Mouse (Mus musculus): ENCODE measurements at regions not wholly inside any gene's neighbourhood (a gene's known extent, or its start where the extent isn't known, plus 50 kb on each side); places are given as distances from the start of the nearest gene placed in this dataset.

DNA sequence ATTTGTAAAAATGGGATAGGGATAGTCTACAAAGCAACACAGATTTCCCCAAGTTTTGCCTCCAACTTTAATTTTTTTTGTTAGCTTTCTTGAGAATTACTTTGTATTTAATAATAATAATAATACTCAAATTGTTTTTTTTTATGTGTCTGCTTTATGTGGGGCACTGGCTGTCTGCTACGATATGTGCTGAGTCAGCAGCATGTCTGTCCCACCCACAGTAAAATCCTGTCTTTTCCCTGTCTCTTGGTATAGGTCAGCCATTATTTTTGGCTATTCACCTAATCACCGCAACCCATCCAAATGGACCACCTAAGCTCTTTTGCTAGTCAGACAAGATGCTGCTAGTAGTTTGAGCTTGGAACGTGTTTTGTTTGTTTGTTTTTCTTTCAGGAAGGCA, 473.0 kb downstream of the Hs3st4 start:
- no peak overlapping the region for H3K27ac ChIP-seq
- no peak for DNase-seq (ENCODE audit: low spot score)
- WGBS = 74% methylated on average over 3 of the region's 3 CpGs

DNA sequence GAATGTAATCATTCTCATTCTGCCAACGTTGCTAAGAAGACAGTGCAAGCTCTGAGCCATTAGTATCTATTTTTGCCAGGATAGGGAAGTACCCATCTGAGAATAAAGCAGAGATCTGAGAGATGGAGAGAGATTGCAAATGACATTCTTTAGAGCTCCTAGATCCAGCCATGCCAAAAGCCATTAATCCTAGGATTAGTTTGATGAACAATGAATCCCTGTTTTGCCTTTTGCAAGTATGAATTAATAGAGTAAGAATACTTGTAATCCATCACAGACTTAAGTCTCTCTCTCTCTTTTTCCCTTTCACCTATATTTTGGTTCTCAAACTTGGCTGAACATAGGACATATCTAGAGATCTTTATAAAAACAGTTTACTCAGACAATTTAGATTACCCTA, 504.7 kb downstream of the Hs3st4 start:
- Histone ChIP-seq H3K4me1 (no peaks in the 10 kb centered on the region), H3K27me3 (ENCODE audit: insufficient read depth, poor library complexity, severe bottlenecking) (no peaks in the 10 kb centered on the region), H3K9me3 (no peaks in the 10 kb centered on the region), H3K4me3 (no peak overlapping the region), H3K36me3 (no peaks in the 10 kb centered on the region), H3K27ac (no peak overlapping the region)
- DNase-seq (ENCODE audit: low spot score) = no peak
- WGBS = 64% methylated on average over 1 of the region's 1 CpGs

More for the DNA sequence above, 473.0 kb downstream of the Hs3st4 start:
- H3K4me1 ChIP-seq = no peaks in the 10 kb centered on the region
- no peaks in the 10 kb centered on the region for H3K9me3 ChIP-seq
- no peak overlapping the region for H3K4me3 ChIP-seq
- H3K27me3 ChIP-seq (ENCODE audit: insufficient read depth, poor library complexity, severe bottlenecking) = no peaks in the 10 kb centered on the region
- no peaks in the 10 kb centered on the region for H3K36me3 ChIP-seq

DNA sequence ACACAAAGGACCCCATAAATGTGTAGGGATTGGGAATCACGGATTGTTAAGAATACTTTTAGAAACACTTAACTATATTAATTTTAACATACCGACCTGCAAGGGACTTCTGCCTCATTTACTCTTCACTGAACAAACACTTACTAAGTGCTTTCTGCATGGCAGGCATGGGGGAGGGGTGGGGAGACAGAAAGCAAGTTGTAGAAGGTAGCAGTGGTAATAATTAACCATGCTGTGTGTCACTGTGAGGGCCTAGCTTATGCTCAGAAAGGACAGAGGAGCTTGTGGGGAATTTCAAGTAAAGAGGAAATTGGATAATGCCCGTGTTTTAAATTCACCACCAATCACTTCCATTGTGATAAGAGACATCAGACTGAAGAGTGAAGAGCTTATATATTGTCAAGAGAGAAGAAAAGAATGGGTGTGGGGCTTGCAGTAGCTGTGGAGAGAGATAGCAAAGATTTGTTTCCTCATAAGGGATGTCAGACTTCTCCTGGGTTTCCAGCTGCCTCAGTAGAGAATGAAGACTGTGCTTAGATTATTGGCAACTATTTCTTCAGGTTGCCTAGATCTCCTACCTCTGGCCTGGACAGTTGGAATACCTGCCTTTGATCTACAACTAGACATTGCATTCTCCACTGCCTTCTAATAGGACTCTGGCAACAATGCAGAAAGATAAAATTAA, 508.6 kb downstream of the Hs3st4 start:
- no peak overlapping the region for H3K4me3 ChIP-seq
- no peaks in the 10 kb centered on the region for H3K4me1 ChIP-seq
- H3K9me3 ChIP-seq = no peaks in the 10 kb centered on the region
- no peaks in the 10 kb centered on the region for H3K27me3 ChIP-seq (ENCODE audit: insufficient read depth, poor library complexity, severe bottlenecking)
- no peak for DNase-seq (ENCODE audit: low spot score)
- WGBS = 58% methylated on average over 3 of the region's 3 CpGs
- H3K27ac ChIP-seq = no peak overlapping the region
- no peaks in the 10 kb centered on the region for H3K36me3 ChIP-seq

DNA sequence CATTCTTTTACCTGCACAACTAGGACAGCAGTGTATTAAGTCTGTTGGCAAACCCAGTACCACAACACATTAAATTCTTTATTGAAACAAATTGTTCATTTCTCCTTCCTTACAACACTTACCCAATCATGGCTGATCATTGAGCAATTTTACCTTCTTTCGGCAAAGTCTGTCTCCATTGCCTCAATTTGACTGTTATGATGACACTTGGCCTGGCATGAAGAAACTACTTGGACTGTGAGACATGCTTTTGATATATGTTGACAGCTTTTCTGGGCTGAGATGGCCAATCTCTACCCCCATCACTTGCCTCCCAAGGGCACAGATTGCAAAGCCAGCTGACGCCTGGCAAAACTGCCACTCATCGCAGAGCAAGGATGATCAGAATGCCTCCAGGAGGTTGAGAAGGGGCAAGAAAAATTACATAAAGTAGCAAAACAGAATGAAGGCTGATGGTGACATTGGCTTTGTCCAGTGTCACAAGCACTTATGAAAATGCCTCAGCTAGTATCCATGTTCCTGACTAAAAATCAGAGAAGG, 509.3 kb downstream of the Hs3st4 start:
- DNase-seq (ENCODE audit: low spot score) = no peak
- no peak overlapping the region for H3K27ac ChIP-seq

DNA sequence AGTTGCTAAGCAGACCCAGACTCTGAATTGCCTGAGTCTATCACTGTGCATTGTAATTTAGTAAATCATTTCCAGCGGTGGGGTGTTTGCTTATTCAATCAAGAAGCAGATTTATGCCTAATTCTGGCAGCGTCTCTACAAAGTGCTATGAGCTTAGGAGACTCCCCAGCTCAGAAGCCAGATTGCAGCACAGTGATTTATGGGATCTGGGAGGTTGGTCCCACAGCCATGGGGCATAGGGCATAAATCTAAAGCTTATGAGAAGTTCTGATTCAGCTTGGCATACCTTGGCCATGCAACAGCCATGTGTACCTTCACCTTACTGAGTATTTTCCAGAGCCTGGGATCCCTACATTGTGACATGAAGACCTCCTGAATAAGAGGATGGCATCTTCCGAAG, 518.0 kb downstream of the Hs3st4 start:
- no peaks in the 10 kb centered on the region for H3K4me1 ChIP-seq

More for the DNA sequence above, 509.3 kb downstream of the Hs3st4 start:
- 85% methylated on average over 3 of the region's 3 CpGs for WGBS
- Histone ChIP-seq H3K36me3 (no peaks in the 10 kb centered on the region), H3K9me3 (no peaks in the 10 kb centered on the region), H3K4me1 (no peaks in the 10 kb centered on the region), H3K27me3 (ENCODE audit: insufficient read depth, poor library complexity, severe bottlenecking) (no peaks in the 10 kb centered on the region), H3K4me3 (no peak overlapping the region)

DNA sequence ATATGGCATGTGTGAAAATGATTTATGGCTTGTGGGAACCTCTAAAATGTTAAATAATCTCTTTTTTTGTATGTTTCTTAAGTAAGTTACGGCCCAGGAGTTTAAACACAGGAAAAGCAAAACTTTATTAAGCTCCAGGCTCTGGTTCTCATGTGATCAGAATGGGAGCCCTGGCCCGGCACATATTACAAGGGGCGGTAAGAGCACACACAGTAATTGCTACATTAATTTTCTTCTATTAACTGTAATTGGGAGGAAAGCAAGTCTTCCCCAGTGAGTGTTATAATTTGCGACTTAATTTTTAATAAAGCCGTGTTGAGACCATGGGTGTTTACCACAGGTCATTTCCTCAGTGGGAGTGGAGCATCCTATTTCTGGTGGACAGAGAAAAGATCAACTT, 520.1 kb downstream of the Hs3st4 start:
- Histone ChIP-seq H3K4me1 (no peaks in the 10 kb centered on the region), H3K27me3 (ENCODE audit: insufficient read depth, poor library complexity, severe bottlenecking) (no peaks in the 10 kb centered on the region), H3K27ac (no peak overlapping the region), H3K4me3 (no peak overlapping the region), H3K36me3 (no peaks in the 10 kb centered on the region), H3K9me3 (no peaks in the 10 kb centered on the region)
- DNase-seq (ENCODE audit: low spot score) = no peak
- 89% methylated on average over 5 of the region's 5 CpGs for WGBS

More for the DNA sequence above, 518.0 kb downstream of the Hs3st4 start:
- no peak for DNase-seq (ENCODE audit: low spot score)
- Histone ChIP-seq H3K27me3 (ENCODE audit: insufficient read depth, poor library complexity, severe bottlenecking) (no peaks in the 10 kb centered on the region), H3K9me3 (no peaks in the 10 kb centered on the region), H3K27ac (no peak overlapping the region), H3K36me3 (no peaks in the 10 kb centered on the region), H3K4me3 (no peak overlapping the region)
- WGBS = 80% methylated on average over 3 of the region's 3 CpGs

DNA sequence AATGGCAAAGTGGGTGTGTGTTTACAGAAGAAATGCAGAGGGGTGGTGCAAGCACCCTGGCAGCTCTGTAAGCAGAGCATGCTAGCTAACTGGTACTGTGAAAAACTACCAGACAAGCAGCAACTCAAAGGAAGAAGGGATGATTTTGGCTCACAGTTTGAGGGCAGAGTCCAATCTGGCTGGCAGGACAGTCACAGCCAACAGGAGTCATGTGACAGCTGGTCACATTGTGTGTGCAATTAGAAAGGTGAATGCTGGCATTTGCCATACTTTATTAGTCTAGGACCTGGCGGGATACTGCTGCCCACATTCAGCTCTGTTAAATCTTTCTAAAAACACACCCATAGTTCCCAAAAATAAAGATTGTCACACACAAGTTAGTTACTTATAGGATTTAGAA, 566.4 kb downstream of the Hs3st4 start:
- H3K36me3 ChIP-seq = no peaks in the 10 kb centered on the region
- 85% methylated on average over 1 of the region's 1 CpGs for WGBS
- DNase-seq (ENCODE audit: low spot score) = no peak
- no peaks in the 10 kb centered on the region for H3K4me1 ChIP-seq
- no peak overlapping the region for H3K27ac ChIP-seq
- H3K9me3 ChIP-seq = no peaks in the 10 kb centered on the region
- no peak overlapping the region for H3K4me3 ChIP-seq
- H3K27me3 ChIP-seq (ENCODE audit: insufficient read depth, poor library complexity, severe bottlenecking) = no peaks in the 10 kb centered on the region

DNA sequence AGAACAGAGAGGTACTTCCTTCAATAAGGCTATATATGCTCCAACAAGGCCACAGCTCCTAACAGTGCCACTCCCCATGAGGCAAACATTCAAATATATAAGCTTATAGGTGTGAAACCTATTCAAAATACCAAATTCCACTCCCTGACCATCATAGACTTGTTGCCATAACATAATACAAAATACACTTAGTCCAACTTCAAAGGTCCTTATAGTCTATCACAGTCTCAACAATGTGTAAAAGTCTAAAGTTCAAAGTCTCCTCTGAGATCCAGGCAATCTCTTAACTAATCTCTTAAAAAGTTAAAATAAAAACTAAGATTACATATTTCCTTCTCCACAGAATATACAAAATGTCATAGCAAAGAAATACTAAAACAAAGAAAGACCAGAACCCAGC, 574.5 kb downstream of the Hs3st4 start:
- Histone ChIP-seq H3K36me3 (no peaks in the 10 kb centered on the region), H3K27me3 (ENCODE audit: insufficient read depth, poor library complexity, severe bottlenecking) (no peaks in the 10 kb centered on the region), H3K9me3 (no peaks in the 10 kb centered on the region), H3K4me1 (no peaks in the 10 kb centered on the region), H3K4me3 (no peak overlapping the region), H3K27ac (no peak overlapping the region)
- no peak for DNase-seq (ENCODE audit: low spot score)

DNA sequence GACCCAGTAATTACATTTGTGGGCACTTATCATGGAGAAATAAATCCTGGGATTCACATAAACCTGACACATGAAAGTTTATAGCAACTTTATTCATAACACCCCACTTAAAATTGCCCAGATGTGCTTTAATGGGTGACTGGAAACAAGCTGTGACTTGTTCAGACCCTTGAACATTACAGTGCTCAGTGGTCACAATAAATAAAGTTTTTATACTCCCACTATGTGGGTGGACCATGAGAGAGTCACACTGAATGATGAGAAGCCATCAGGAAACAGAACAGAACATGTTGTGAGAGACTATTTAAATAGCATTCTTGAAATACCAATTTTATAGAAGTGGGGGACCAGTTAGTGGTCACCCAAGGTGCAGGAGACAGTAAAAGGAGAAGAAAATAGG, 588.1 kb downstream of the Hs3st4 start:
- no peaks in the 10 kb centered on the region for H3K4me1 ChIP-seq
- no peak for DNase-seq (ENCODE audit: low spot score)
- H3K27me3 ChIP-seq (ENCODE audit: insufficient read depth, poor library complexity, severe bottlenecking) = no peaks in the 10 kb centered on the region
- no peaks in the 10 kb centered on the region for H3K9me3 ChIP-seq
- H3K4me3 ChIP-seq = no peak overlapping the region
- no peaks in the 10 kb centered on the region for H3K36me3 ChIP-seq
- H3K27ac ChIP-seq = no peak overlapping the region

DNA sequence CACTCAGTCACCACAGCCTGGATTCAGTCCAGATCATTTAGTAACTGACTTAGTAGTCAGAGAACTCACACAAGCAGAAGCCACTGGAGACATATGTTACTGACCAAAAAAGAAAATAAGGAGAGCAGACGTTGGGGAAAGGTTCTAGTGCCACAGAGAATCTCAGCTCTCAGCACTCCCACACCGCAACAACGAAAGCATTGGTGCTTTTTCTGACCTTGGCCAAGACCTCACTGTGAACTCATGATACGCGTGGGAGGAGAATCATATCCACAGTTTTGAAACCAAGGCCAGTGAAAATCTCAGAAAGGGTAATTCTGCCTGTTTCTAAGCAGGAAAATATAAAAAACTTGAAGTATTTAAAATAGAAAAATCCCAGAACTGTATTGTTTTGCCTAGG, 591.0 kb downstream of the Hs3st4 start:
- 78% methylated on average over 5 of the region's 5 CpGs for whole genome bisulfite sequencing

DNA sequence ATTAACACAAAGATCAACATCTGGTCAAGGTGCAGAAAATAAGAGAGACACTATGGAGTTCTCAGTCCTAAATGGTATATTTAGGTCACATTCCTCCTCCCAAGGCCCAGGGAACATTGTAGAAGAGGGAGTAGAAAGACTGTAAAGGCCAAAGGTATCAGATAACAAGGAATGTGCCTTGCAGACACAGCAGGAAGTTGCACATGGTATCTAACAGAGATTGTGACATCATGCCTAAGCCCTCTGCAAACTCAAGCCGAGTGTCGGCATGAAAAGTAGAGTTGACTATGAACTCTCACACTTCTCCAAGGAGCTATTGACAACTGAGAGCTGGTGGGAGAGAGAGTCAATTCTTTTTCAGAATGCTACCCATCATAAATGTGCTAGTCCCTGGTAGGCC, 598.7 kb downstream of the Hs3st4 start:
- Histone ChIP-seq H3K27ac (no peak overlapping the region), H3K36me3 (no peaks in the 10 kb centered on the region), H3K4me3 (no peak overlapping the region), H3K27me3 (ENCODE audit: insufficient read depth, poor library complexity, severe bottlenecking) (no peaks in the 10 kb centered on the region), H3K9me3 (no peaks in the 10 kb centered on the region), H3K4me1 (no peaks in the 10 kb centered on the region)
- DNase-seq (ENCODE audit: low spot score) = no peak
- 58% methylated on average over 2 of the region's 2 CpGs for WGBS

More for the DNA sequence above, 591.0 kb downstream of the Hs3st4 start:
- DNase-seq (ENCODE audit: low spot score) = no peak
- Histone ChIP-seq H3K27me3 (ENCODE audit: insufficient read depth, poor library complexity, severe bottlenecking) (no peaks in the 10 kb centered on the region), H3K9me3 (no peaks in the 10 kb centered on the region), H3K36me3 (no peaks in the 10 kb centered on the region), H3K4me1 (no peaks in the 10 kb centered on the region), H3K27ac (no peak overlapping the region), H3K4me3 (no peak overlapping the region)

DNA sequence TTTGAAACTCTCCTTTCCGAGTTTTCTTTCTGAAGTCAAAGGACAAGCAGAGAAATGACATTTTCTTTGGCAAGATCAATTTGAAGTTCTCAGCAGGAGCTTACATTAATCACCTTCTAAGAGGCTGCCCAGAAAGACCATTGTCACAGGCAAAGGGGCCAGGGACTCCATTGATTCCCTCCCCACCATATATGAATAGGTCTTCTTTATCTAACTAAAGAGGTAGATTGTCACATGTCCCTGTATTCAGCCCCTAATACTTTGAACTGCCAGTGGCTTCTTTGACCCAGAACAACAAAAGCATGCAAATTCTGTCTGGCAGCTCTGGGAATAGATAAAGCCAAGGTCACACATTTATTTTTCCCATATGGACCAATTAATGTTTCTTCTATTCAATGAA, 602.6 kb downstream of the Hs3st4 start:
- 71% methylated on average over 1 of the region's 1 CpGs for WGBS
- H3K27me3 ChIP-seq (ENCODE audit: insufficient read depth, poor library complexity, severe bottlenecking) = no peaks in the 10 kb centered on the region
- DNase-seq (ENCODE audit: low spot score) = no peak
- H3K27ac ChIP-seq = no peak overlapping the region
- H3K4me1 ChIP-seq = no peaks in the 10 kb centered on the region
- H3K9me3 ChIP-seq = no peaks in the 10 kb centered on the region
- H3K36me3 ChIP-seq = no peaks in the 10 kb centered on the region
- no peak overlapping the region for H3K4me3 ChIP-seq

DNA sequence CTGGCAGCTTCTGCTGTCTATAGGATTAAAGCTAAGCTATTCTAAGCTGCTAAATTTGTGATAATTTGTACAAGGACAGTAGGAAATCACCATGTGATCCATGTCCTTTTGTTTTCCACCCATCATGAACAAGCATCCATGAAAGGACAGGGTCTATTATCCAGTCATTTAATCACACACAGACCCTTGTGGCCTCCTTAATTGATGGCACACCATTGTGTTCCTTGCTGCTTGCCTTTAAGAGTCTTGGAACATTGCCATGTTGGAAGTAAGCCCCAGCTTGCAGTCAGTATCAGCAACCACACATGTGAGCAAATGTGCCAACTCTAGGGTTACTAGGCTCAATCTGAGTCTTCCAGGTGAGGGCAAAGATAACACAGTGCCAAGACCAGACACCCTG, 608.7 kb downstream of the Hs3st4 start:
- no peak for DNase-seq (ENCODE audit: low spot score)
- H3K4me3 ChIP-seq = no peak overlapping the region

DNA sequence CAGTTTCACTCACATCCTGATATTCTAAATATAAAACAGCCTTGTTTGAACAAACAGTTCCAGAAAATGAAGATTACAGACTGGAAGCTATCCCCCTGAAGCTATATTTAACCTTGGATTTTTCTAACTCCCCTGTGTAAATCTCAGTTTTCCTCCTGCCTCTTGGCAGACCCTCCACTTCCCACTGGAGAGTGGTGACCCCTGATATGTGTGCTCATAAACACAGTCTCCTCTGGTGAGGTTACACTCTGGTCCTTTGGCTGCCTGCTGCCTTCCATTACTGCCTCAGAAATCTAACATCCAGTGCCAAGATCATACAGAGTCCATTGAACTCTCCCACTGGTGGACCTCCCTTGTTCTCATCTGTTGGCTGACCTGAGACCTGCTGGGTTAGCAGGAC, 610.8 kb downstream of the Hs3st4 start:
- Histone ChIP-seq H3K36me3 (no peaks in the 10 kb centered on the region), H3K27ac (no peak overlapping the region)
- DNase-seq (ENCODE audit: low spot score) = no peak

More for the DNA sequence above, 608.7 kb downstream of the Hs3st4 start:
- Histone ChIP-seq H3K9me3 (no peaks in the 10 kb centered on the region), H3K36me3 (no peaks in the 10 kb centered on the region), H3K4me1 (no peaks in the 10 kb centered on the region), H3K27me3 (ENCODE audit: insufficient read depth, poor library complexity, severe bottlenecking) (no peaks in the 10 kb centered on the region), H3K27ac (no peak overlapping the region)

More for the DNA sequence above, 610.8 kb downstream of the Hs3st4 start:
- Histone ChIP-seq H3K9me3 (no peaks in the 10 kb centered on the region), H3K4me3 (no peak overlapping the region), H3K4me1 (no peaks in the 10 kb centered on the region), H3K27me3 (ENCODE audit: insufficient read depth, poor library complexity, severe bottlenecking) (no peaks in the 10 kb centered on the region)

Measured in heart, embryonic 10.5 days (tissue).